Mouse (Mus musculus): ENCODE measurements around the gene Idua.

Idua gene

GRCm38 (mm10) chr5:108680871-108681270 lies 20.7 kb downstream of the Idua start:
- DNase-seq (ENCODE audit: low read depth, low spot score), result no peak

GRCm38 (mm10) chr5:108689091-108689490 lies 29.0 kb downstream of the Idua start:
- no peak for DNase-seq (ENCODE audit: low read depth, low spot score)

GRCm38 (mm10) chr5:108691152-108691551 lies 31.0 kb downstream of the Idua start:
- DNase-seq (ENCODE audit: low read depth, low spot score), result peak; percentile 60

DNA sequence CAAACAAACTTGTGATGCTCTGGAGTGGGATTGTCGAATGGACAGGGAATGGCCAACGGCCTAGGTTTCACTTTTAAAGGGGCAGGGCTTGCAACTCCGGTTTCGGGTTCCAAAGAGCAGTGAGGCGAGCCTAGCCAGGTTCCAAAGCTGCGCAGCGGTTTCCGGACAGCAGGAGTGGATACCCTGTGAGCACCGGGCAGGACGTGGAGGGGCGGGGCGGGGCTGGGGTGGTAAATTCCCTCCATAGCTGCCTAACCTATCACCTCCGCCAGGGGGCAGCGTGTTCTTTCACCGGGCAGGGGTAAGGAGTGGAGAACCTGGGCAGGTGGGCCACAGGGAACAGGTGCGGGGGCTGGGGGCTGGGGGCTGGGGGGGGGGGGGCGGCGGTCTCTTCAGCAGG lies 32.1 kb downstream of the Idua start, which contains the start of gene Fgfrl1:
TSS of gene Fgfrl1 (plus strand) at position 112 of the 400 bp plus-strand sequence.
- DNase-seq (ENCODE audit: low read depth, low spot score), result peak; percentile 87

GRCm38 (mm10) chr5:108693872-108694288 lies 33.7 kb downstream of the Idua start:
- DNase-seq (ENCODE audit: low read depth, low spot score), result peak; percentile 95

- peak; percentile 47 for DNase-seq (ENCODE audit: low read depth, low spot score)
These were observed 34.5 kb downstream of the Idua start for GRCm38 (mm10) chr5:108694352-108695261.

DNA sequence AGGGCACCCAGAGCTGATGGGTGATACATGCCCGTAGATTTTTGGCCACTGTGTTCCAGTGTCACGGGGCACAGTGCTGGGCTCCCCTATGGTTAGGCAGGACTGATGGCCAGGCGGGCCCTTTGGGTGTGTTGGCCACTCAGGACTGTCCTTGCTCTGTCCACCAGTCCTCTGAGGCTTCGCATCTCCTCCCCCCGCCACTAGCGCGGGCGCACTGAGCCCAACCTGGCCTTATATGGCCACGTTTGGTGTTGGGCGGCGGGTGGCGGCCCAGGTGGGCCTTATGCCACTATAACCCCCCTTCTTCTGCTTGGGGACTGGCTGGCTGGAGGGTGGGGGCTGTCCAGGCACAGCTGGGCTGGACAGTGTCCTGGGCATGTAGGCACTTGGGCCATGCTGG lies 35.7 kb downstream of the Idua start:
- DNase-seq (ENCODE audit: low read depth, low spot score), result no peak

DNA sequence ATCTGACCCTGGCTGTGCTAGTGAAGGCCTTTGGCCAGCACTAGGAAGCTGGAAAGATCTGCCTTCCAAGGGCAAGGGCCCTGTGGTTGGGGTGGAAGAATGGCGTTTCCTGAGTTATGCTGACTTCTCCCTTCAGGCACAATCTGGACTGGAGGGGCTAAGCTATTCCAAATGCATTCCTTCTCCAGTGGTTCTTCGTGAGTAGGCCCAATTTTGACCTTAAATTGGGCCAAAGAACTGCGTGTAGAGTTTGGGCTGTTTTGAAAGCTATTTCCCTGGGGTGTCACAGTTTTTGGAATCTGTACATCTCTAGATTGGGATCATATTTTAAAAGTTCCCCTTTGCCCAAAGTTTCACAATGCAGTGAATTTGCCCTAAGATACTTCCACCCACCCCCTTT lies 36.4 kb downstream of the Idua start:
- DNase-seq (ENCODE audit: low read depth, low spot score), result no peak

GRCm38 (mm10) chr5:108697341-108697753 lies 37.2 kb downstream of the Idua start:
- no peak for DNase-seq (ENCODE audit: low read depth, low spot score)

- no peak for DNase-seq (ENCODE audit: low read depth, low spot score)
These were observed 40.2 kb downstream of the Idua start for GRCm38 (mm10) chr5:108700346-108700745.

DNA sequence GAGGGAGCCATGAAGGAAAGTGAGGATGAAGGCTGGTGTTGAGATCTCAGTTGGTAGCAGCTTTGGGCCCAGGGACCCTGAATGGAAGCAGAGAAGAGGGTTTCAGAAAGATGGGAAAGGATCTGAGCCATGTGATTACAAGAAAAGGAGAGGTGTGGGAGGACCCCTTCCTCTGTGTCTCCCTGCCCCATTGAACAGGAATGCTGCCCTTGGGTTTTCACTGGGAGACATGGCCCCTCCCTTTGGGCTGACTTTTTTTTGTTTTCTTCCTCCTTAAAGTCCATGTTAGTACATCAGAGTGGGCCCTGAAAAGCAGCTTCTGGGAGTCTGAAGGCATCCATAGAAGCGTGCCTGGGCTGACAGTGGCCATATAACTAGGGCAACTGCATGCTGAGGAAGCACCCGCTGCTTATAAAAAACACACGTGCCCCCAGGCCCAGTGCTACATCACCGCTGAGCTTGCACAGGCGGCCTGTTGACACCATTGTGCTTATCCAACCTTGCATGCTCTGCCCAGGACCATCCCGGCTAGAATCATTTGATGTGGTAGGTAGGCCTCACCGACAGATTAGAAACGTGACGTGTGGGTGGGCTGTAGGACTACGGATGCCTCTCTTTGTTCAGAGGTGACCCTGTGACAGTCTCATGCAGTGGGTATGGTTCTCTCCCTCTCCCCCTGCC lies 41.4 kb downstream of the Idua start:
- DNase-seq (ENCODE audit: low read depth, low spot score), result no peak

- no peak for DNase-seq (ENCODE audit: low read depth, low spot score)
These were observed 43.9 kb downstream of the Idua start for GRCm38 (mm10) chr5:108703754-108704626.

GRCm38 (mm10) chr5:108707758-108708157 lies 47.6 kb downstream of the Idua start:
- no peak for DNase-seq (ENCODE audit: low read depth, low spot score)

DNA sequence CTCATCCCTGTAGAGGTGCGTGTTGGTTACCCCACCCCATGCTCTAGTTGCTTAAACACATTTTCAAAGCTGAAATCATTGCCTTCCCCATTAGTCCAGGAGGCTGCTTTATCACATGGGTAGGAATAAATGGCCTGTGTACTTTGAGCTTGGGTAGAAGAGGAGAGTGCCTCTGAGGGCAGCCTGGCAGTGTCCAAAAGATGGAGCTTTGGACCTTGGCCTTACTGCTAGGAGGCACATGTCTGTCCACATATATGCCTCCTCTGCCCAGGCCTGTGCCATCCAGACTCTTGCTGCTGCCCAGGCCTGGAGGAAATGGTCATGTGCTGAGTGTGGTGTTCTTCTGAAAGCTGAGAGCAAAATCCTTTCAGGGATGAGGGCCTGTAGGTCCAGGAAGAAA lies 48.3 kb downstream of the Idua start:
- DNase-seq (ENCODE audit: low read depth, low spot score), result no peak

DNA sequence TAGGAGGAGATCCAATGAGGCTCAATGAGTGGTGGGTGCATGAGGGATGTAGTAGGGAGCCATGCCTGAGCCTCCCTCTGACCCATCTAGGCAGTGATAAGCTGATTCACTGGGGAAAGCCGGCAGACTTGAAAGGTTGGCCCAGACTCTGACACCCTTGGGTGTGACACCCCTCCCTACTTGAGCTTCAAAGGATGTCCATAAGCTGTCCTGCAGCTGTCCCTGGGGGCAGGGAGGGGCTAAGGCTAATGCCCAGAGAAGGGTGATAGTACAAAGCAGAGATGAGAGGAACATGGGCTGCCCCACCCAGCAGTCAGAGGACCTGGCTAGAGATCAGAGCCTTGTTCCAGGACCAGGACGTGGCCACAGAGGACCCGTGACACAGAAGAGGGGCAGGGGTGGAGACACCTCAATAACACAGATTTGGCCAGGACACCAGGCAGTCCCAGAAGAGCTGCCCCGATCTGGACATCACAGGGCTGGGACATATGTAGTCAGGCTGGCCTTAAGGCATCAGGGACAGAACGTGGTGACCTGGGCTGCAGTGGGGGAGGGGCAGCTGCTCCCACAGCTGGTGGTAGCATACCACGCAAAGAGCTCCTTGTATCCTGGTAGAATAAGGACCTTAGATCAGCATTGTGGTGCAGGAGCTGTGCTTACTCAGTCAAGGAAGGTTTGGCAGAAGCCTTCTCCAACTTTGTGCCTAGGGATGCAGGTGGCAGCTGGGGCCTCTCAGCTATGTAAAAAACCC lies 49.0 kb downstream of the Idua start:
- DNase-seq (ENCODE audit: low read depth, low spot score), result no peak

DNA sequence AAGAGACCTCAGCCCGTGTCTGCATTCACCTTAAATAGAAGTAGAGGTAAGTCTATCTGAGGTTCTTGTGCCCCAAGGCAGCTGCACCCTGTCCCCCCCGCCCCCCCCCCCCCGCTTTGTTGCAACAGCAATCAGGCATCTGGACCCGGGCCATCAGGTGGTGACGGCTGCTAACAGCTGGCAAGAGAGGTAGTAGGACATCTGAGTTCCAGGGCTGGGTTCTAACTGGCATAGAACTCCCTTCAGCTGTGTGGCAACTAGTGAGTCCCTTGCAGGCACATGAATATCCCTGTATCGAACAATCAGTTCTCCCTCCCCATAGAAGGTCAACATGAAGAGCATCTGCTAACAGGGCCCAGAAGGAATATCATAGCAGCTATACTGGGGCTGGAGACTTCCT lies 51.8 kb downstream of the Idua start:
- no peak for DNase-seq (ENCODE audit: low read depth, low spot score)

DNA sequence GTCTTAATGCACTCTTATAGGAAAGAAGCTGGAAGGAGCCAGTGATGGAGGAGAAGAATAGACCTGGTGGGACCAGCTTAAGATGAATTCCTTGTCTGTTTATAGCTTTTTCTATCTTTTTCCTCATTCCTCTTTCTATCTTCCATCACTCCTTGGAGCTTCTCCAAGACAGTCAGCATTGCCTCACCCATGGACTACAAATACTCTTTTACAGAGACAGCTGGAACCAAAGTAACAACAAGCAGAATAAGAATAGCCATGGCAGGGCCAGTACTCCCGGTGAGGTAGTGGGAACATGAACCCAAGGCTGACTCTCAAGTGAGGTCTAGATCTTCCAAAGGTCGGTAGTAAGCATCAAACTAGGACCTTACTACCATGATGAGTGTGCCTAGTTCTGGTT lies 53.0 kb downstream of the Idua start:
- no peak for DNase-seq (ENCODE audit: low read depth, low spot score)

DNA sequence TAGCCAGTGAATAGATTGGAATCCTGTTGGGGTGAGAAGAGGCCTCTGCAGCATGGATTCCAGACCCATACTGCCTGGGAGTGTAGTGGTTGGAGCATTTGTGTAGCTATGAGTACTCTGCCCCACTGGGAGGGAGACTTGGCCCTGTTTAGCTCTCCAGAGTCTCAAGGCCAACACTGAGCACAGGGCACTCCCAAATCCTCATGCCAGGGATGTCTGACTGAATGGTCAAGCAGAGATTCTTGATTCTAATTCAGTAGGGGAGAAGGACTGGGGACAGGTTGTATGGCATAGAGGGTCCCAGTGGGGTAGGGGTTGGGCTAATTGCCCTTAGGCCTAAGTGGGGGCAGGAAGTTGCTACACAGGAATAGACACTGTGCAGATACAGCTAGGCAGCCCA lies 53.6 kb downstream of the Idua start:
- DNase-seq (ENCODE audit: low read depth, low spot score), result no peak

DNA sequence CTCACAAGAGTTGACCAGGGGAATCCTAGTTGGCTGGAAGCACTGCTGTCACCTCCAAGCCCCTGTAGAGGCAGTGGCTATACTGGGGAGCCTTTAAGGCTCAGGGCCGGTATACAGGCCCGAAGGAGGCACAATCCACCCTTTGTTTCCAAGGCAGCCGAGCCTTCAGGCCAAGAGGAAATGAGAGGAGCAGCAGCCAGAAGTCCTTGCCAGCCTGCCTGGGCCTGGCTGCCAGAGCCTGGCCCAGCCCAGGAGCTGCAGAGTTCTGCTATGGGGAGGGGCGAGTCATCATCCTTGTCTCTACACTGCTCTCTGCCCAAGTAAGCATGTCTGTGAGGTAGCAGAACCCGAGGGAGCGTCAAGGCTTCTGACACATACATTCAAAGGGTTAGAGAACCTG lies 54.0 kb downstream of the Idua start:
- no peak for DNase-seq (ENCODE audit: low read depth, low spot score)

- DNase-seq (ENCODE audit: low read depth, low spot score), result no peak
These were observed 55.8 kb downstream of the Idua start for GRCm38 (mm10) chr5:108715974-108716373.

GRCm38 (mm10) chr5:108718051-108718450 lies 57.9 kb downstream of the Idua start:
- no peak for DNase-seq (ENCODE audit: low read depth, low spot score)
